Comparison of ENCODE assay signal across 2 mouse cellular contexts in the genomic region with DNA sequence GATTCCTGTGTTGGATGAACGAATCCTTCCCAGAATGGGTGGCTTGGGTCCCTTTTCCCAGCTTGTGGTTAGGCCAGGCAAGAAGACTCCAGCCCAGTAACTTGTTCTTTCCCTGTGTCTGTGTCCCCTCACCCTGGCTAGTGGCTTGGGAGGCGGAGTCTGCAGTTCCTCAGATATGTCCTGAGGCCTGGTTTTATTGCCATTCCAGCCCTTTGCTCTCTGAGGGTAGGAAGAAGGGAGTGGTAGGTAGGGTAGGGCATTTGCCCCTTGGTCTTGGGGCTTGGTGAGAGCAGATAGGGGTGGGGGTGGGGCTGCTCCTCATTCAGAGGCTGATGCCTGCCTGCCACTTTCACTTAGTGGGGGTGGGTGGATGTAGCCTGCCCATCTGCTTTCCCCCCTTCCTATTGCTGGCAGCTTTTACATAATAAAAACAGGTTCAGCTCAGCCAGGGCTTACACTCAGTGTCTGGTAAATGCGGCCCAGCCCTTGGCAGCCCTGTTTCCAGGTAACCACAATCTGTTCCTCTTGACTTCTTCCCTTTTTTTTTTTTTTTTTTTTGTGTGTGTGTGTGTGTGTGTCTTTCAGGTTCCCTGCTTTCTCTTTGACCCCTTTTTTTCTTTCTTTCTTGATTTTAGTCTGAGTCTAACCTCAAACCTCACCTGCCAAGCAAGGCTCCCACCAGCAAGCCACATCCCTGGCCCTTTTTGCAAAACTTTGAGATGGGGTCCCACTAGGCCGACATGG.
TF ChIP-seq lines count a peak whose summit lies in the region.

No protein-coding gene starts in this region.

TF ChIP-seq in CH12.LX, 34 proteins besides CTCF, POLR2A, EP300 and RAD21:
- TF ChIP-seq HCFC1 (IDR thresholded peaks at IDR 0.05; ENCODE audit: low read depth, low read length) (no peak), ZNF384 (IDR thresholded peaks at IDR 0.05; ENCODE audit: low read depth, low read length) (peak; percentile 82)

TF ChIP-seq in ES-E14, 5 proteins besides CTCF, POLR2A, EP300 and RAD21:
- TF ChIP-seq HCFC1 (IDR thresholded peaks at IDR 0.05; ENCODE audit: borderline replicate concordance, insufficient read depth, low read length), result no peak
- TF ChIP-seq CHD2 (IDR thresholded peaks at IDR 0.05; ENCODE audit: low read depth, low read length), result no peak
- peak; percentile 84 for TF ChIP-seq ZNF384 (IDR thresholded peaks at IDR 0.05; ENCODE audit: low read depth, low read length)
- TF ChIP-seq ZC3H11A (IDR thresholded peaks at IDR 0.05; ENCODE audit: borderline replicate concordance, low read depth, low read length), result no peak
- TF ChIP-seq MAFK (IDR thresholded peaks at IDR 0.05; ENCODE audit: insufficient read depth, low read depth, low read length), result no peak
